Mouse (Mus musculus) left cerebral cortex, postnatal 10 days (tissue): ENCODE measurements around the gene Gm45140. TPM values are rescaled to one million over a fixed set of nuclear protein-coding genes. Genes with fewer than 3 reads are reported as not detected.
A peak's percentile ranks its signal among the peaks of the same experiment; 100 is the strongest.
"Not testable (repeated sequence)": the region's sequence is repeated elsewhere in the genome, so short reads cannot be mapped to it uniquely, and the experiment has no call there.

Experiments used
- DNase-seq, 2 experiments: peaks; one replicate each; pipeline ENCODE4 v3.0.0; 2021 to 2022; ENCODE audit warnings: low spot score in 2 of 2, mixed read lengths in 1 of 2; ENCODE audit errors: extremely low spot score in 1 of 2
- intact Hi-C: fragments of 180-260 bp; cut with DNase I; formaldehyde crosslinking; loops from one replicate; pipeline ENCODE4 v1.15.1; 2025
- total RNA-seq, 2 experiments: library from RNA; stranded (reverse); gene quantifications; 2 replicates each; pipeline ENCODE4 v1.2.3; 2021

The Gm45140 gene
- total RNA-seq, 2 experiments from 2014 or later, result 2.1 to 3.9 TPM

DNA sequence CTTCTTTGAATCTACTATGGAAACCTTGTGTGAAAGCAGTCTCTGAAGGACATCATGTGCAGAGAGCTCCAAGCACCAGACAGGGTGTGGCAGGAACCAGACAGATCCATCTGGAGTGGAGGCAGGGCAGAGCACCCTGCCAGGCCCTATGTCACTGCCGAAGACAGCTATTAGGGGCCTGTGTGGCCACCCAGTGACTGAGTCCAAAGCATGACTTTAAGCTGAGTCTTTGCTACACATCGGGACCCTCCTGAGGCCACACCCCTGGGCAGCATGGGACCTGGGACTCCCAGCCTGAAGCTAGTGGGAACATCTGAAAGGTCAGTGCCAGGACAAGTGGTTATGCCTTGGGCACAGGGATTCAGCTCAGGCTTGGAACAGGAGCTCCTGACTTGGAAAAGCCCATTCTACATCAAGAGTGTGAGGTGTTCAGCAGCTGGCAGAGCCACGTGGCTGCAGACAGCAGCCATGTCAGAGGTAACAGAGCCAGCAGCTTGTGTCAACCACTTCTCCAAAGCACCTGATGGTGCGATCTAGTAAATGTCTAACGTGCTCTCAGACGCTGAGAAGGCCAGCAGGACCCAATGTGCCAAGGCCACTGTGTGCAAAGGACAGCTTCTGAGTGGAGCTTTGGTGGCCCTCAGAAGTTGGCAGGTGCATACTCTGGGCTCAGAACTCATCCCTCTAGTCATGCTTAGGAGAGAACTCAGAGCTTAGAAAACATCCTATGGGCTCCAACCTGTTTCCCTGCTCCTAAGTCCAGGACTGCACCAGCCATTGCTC lies 48.3 kb downstream of the Gm45140 start:
- intact Hi-C loops, result no loop called here
- DNase-seq, result no peak

DNA sequence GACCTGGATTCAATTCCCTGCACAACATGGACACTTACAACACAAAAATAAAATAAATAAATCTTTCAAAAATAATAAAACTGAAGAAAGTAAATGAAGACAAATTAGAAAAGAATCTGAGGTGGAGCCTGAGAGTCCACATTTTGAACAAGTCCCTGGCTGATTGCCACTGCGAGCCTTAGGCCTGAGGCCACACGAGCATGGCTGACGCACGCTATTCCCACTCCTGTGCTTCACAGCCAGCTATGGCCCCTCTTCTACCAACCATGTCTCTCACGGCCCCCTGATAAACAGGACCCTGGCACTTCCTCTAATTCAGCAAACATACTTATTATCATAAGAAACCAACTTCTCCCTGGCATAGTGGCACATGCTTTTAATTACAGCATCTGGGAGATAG lies 49.0 kb downstream of the Gm45140 start:
- intact Hi-C loops, result no loop called here
- DNase-seq, result no peak

DNA sequence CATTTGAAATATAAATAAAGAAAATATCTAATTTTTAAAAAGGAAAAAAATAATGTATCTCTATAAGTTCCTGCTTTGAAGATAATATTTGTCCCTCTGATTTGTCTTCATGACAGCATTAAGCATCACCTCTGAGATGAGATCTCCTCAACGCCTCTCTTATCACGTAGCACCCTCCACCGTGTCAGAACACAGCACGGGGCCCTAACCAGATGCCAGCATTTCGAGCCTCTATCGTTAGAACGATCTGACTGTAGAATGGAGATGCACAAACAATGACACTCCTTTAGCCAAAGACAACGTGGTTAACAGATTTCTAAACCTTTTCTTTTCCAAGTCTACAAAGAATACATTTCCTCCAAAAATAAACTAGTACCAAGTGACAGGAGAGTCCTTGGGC lies 51.6 kb downstream of the Gm45140 start:
- no peak for DNase-seq
- intact Hi-C loops, result no loop called here

DNA sequence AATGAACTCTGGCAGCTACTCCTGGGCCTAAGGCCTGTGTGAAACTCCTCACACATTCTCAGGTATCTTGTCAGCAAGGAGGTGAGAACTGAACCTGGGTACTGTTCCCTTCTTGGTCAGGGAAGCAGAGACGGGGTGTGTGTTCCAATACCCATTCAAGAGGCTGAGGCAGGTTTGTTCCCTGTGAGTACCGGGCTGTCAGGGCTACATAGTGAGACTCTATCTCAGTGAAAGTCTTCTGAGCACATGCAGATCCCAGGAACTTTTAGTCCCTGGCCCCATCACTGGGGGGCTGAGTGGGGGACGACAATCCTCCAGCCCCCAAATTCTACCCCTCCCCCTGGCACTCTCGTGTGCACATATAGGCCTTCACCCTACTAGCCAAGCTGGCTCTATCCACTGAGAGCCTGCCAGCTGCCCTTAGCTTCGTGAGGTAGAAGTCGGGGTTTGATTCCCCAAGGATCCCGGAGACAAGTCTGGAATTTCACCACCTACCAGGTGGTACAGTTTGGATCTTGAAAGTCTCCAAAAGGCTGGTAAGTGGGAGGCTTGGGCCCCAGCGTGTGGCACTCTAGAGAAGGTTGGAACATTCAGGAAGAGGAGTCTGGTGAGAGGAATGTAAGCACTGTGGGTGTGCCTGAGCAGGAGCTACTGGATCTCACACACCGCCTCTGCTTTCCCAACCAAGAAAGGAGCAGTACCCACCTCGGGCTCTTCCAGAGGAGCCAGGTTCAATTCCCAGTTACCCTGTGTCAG lies 54.9 kb downstream of the Gm45140 start:
- DNase-seq, result no peak
- intact Hi-C loops, result no loop called here

DNA sequence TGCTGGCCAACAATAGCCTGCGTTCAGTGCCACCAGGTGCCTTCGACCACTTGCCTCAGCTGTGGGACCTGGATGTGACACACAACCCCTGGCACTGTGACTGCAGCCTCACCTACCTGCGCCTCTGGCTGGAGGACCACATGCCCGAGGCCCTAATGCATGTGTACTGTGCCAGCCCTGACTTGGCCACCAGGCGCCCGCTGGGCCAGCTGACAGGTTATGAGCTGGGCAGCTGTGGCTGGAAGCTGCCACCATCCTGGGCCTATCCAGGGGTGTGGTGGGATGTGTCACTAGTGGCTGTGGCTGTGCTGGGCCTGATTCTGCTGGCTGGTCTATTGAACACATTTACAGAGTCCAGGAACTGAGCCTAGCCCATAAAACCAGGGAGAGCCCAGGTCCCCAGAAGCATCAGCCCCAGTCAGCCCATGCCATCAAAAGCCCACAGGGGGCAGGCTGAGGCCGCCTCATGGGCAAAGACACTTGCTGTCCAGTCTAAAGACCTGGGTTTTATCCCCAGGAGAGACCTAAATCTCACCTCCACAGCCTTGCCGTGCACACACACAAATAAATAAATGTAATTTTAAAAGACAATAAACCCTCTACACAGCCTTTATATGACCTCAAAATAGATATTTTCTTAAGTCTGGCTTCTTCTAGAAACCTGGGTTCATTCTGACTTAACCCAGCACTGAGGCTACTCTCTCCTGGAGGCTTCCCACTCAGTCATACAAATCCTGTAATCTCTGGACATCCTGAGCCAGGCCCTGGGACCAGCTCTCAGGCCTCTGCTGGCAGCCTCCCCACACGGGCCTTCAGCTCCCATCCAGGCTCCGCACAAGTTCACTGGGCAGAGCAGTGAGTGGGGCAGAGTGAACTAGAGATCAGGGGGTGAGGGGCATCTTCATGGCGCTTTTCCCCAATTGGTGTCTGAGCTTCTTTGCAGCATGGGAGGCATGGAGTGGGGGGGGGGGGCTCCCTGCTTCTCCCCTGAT lies 56.1 kb downstream of the Gm45140 start:
- DNase-seq, result no peak
- intact Hi-C loops, result no loop called here

DNA sequence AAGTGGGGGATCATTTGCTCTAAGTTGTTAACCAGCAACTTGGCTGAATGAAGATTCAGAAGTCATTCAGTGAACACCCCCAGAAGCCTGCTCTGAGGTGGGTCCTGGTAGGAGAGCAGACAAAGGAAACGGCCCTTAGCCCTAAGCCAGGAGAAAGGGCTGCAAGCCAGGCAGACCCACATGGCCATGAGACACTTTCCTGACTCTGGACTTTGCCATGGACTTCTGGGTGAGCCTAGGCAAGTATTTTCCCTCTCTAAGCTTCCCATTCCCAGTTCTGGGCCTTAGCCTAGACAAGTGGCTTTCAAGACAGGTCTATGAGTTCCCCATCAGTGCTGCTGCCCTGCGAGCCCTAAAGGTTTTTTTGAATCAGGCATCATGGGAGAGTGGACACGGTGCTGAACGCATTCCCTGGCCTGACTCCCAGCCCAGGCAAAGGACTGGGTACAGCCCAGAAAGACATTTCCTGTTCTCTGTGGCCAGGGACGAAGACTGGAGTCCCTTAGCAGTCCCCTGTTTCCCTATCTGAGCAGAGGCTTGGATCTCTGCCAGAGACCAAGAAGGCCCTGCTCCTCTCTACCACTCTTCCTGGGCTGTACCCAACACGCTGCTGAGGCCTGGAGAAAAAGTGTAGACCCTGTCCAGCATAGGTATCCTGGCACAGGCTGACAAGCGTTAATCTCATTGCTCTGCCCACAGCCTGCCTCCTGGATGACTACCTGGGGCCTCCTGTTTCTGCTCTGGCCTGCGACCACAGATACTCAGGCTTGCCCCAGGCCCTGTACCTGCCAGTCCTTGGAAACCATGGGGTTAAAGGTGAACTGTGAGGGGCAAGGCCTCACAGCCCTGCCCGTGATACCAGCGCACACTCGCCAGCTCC lies 57.1 kb downstream of the Gm45140 start:
- intact Hi-C loops, result no loop called here
- no peak for DNase-seq

DNA sequence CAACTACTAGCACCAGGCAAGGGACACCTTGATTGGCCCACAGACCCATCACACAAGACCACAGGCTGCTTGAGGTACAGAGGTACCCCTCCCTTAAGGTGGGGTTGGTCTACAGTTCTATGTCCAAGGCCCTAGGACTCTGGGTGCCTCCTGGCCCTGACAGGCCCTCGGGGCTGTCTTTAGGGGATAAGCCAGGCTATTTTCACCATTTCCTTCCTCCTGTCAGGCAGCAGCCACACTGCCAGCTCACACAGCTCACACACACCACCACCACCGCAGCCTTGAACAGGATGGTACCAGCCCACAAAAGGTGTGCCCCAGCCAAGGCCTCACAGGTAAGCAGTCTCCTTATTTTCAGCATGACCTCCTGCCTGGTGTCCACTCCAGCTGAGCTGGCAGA lies 57.8 kb downstream of the Gm45140 start, which contains the start of gene Gp9:
Gene Gp9 (plus strand): TSS at position 231 of the 400 bp plus-strand sequence.
- no peak for DNase-seq
- intact Hi-C loops, result no loop called here

DNA sequence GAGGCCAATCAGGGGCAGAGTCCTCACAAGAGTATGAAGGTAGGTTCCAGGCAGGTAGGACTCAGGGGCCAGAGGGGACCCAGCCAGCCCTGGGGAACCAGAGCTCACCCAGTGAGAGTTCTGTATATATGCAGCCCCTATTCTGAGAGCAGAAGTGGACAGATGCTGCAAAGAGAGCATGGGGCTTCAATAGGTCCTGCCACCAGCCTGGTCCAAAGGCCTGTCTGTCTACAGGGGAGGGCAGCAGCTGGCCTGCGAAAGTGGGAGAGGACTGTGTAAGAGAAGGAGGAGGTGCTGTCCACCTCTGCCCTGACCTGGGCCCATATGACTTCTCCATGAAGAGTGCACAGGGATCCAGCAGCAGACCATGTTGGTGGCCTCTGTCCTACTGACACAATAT lies 58.9 kb downstream of the Gm45140 start:
- no peak for DNase-seq
- intact Hi-C loops, result no loop called here

DNA sequence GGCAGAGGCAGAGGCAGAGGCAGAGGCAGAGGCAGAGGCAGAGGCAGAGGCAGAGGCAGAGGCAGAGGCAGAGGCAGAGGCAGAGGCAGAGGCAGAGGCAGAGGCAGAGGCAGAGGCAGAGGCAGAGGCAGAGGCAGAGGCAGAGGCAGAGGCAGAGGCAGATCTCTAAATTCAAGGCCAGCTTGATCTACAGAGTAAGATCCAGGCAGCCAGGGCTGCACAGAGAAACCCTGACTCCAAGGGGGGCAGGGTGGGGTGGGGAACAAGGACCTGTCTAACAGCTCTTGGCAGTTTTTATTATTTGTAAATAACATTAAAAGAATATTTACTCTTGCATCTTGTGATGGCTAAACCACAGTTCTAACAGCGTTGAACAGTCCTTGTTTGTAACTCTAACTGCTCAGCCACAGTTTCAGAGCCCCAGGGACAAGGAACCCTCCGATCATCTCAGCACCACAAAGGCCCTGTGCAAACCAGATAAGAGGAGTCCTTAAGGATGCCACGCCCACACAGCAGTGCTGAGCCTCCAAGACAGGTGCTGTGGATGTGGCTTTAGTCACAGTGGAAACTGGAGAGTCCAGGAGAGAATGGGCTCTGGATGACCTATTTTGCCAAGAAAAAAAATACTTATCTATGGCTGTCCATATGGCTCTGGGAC lies 59.9 kb downstream of the Gm45140 start:
- intact Hi-C loops, result no loop called here
- DNase-seq, result no peak

DNA sequence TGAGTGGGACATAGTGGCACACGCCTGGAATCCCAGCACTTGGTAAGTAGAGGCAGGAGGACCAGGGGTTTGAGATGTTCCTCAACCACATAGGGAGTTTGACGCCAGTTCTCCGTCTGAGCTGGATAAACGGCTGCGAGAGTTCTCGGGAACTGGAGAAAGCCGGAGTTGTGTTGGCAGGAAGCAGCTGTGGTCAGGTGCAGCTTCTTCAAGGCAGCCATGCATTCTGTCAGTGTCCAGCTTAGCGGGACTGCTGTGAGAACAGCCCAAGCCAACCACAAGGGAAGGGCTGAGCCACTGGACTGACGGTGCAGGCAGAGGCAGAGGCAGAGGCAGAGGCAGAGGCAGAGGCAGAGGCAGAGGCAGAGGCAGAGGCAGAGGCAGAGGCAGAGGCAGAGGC lies 60.7 kb downstream of the Gm45140 start:
- intact Hi-C loops, result no loop called here
- DNase-seq, result no peak

DNA sequence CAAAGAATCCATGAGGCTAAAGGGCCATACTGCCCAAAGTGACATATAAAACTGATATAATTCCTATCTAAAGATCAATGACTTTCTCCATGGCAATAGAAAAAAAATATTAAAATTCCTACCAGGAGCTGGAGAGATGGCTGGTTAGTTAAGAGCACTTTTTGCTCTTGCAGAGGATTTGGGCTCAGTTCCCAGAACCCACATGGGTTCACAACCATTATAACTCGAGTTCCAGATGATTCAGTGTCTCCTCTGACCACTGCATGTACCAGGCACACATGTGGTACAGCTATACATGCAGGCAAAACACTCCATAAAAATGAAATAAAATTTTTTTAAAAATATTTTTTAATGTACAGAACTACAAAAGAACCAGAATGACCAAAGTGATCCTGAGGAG lies 61.1 kb downstream of the Gm45140 start:
- intact Hi-C loops, result no loop called here
- no peak for DNase-seq

DNA sequence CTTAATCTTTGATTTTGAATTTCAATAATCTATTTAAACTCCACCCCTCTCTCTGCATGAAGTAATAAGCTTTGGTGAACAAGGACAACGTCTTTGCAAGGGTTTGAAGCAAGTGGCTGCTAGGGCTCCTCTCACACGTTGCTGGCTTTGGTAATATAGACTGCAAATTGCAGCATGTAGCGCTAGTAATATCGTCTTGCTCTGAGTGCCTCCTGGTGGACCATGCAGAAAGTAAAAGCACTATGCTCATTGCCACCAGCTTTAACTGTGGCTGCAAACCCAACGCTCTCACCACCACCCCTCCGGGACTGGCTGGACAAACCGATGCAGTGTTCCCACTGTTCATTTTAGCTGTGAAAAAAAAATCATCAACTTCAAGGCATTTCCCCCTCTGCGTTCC lies 65.0 kb downstream of the Gm45140 start:
- intact Hi-C loops, result no loop called here
- DNase-seq, result peak in 1 of 2 experiments; percentile 15

DNA sequence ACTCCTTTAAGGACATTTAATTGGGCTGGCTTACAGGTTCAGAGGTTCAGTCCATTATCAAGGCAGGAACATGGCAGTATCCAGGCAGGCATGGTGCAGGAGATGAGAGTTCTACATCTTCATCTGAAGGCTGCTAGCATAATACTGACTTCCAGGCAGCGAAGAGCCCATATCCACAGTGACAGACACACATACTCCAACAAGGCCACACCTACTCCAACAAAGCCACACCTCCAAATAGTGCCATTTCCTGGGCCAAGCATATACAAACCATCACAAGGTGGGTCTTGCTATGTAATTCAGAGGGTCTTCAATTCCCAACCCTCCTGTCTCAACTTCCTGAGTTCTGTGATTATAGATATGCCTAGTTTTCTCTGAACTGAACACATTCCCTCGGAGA lies 71.3 kb downstream of the Gm45140 start:
- intact Hi-C loops, DNase-seq: not testable (repeated sequence)

DNA sequence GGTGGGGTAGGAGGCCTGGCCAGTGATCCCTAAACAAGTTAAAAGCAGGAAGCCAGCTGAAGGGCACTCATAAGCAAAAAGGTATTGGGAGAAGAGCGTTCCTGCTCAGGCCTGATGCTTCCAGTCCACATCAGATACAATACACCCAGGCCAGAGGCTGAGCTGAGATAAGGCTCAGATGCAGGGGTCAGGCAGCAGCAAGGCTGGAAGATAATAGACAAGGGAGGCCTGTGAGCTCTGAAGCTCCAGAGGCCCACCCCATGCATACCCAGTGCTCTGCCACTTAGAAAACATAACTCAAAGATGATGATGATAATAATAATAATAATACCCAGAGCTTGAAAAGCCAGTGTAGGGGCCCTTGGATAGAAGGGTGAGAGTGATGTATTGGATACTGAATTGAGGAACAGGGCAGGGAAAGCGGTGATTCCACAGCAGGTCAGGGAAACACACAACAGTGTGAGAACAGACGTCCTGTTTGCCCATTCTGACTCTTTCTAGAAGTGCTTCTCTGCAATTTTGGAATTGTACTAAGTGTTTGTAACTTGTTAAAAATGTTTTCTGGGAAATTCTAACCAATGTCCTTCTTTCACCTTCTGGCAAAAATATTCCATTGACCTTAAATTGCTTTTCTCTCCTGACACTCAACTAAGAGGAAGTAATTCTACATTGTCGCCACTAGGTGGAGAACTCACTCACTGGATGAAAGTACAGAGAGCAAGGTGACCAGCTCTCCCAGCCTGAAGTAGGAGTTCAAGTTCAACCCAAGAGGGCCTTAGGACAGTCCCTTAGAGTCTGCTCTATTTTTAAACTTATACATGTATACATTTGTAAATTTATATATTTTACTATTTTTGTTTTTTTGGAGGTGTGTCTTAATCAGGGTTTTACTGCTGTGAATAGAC lies 72.0 kb downstream of the Gm45140 start:
- no peak for DNase-seq
- intact Hi-C loops, result no loop called here

DNA sequence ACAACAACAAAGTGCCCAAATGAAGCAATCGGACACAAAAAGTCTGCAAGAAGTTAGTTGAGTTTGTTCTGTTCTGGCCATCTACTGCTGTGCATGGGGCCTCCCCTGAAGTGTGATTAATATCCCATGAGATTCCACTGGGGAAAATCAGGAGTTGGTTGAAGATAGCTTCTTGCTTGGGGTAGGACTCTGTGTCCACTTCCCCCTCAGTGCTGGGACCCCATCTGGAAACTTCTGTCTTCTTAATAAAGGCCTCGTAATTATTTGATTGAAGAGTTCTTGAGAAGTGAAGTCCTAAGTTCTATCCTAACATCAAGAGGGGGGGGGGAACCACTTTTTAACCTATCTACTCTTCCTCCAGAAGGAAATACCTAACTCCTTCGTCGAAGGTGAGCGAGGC lies 73.4 kb downstream of the Gm45140 start:
- DNase-seq, result no peak
- intact Hi-C loops, result no loop called here

DNA sequence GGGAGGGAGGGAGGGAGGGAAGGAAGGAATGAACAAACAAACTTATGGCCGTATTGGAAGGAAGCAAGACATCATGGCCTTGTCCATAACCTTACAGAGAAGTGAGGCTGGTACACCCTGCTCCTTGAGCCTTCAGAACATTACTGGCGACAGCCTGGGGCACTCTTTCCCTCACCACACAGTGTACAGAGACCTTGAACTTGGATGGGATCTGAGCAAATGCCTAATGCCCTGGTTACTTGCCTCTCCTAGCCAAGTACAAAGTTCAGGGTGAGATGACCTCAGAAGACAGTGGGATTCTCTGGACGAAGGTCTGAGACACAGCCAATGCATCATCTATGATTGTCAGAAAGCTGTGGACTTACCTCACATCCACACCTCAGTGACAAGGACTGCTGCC lies 75.7 kb downstream of the Gm45140 start:
- intact Hi-C loops, result no loop called here
- DNase-seq, result no peak

DNA sequence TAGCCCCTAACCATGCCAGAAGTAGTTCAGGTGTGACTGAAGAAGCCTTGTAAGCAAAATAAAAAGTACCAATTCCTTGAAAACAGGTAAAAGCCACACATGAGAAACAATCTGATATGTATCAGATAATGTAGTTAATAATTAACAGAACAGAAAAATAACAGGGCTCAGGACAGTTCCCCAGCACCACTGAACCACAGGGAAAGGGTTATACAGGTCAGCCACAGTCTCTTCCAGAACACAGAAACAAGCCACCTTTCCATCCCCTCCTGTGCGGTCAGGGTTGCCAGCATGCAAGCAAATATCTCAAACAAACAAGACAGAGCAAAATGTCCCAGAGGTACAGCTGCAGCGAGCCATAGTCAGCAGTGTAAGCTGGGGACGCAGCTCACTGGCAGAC lies 76.2 kb downstream of the Gm45140 start:
- intact Hi-C loops, result no loop called here
- DNase-seq, result no peak
